Mouse (Mus musculus) cerebellum, adult 2 months (tissue): Measurements from ENCODE around the gene Mta2.
A peak's percentile ranks its signal among the peaks of the same experiment; 100 is the strongest.

Experiments
- CTCF ChIP-seq: fragments of 200-500 bp; IDR thresholded peaks from 2 replicates; pipeline ENCODE4 v1.5.1; 2011; ENCODE audit warnings: low read depth, mild to moderate bottlenecking, control low read depth, low read length, moderate library complexity, borderline replicate concordance; ENCODE audit not compliant: insufficient read depth
- POLR2A ChIP-seq: fragments of 200-500 bp; IDR thresholded peaks from 2 replicates; pipeline ENCODE4 v1.6.1; 2011; ENCODE audit warnings: low read length, control low read depth, borderline replicate concordance; ENCODE audit not compliant: insufficient read depth

GRCm38 (mm10) chr19:8897865-8898495 is 43.7 kb upstream of the Mta2 start, which contains the start of gene Ganab:
- TF ChIP-seq CTCF (peak; percentile 13; the same call in 1 of the 2 replicates), POLR2A (peak; percentile 79)
